Mouse (Mus musculus) spleen, postnatal 0 days (tissue): Measurements from ENCODE around the gene Gatd1. TPM values are rescaled to one million over a fixed set of nuclear protein-coding genes. Genes with fewer than 3 reads are reported as not detected.

Source experiments
- polyA plus RNA-seq: library from polyadenylated mRNA; unstranded; fragments of >200 nt; fragmentation: Nextera tagmentation; extraction: Ambion mirVana; gene quantifications from 2 replicates; pipeline ENCODE4 v1.2.1, GENCODE M21; 2015

Gene Gatd1
- 27.9 and 38.0 TPM in 2 replicates for polyA plus RNA-seq

DNA sequence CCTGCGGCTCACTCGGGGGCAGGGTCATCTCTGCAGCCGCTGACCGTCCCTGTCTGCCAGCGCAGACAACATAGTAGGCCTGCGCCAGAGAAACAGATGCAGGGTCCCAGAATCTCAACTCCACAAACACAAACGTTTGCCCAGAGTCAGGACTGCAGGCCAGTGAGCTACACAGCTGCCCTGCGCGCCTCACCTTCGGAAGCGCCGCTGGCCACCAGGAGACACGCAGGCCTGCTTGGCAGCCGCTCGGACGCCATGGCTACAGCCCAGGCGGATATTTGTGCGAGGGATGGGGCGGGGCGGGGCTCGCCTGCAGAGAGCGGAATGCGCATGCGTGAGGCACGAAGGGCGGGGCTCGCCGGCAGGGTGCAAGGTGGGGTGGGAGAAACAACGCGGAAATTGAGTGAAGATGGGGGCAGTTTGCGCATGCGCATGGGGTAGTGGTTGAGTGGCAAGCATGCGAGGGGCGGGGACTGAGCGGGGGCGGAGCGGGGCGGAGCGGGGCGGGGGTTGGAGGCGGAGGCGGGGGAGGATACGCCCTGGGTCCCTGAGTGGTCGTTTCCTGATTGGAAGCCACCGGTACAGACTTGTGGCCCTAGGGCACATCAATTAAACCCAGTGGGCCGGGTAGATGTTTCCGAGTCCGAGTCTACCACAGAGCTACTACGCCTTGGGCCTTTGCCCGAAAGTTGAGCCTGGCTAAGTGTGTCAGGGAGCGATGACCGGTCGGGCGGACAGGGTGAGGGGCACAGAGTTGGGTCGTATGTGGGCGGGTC, at the start of gene Gatd1:
TSS of gene Gatd1 (minus strand) at position 328 of the 776 bp plus-strand sequence.

GRCm38 (mm10) chr7:141460391-141461113, 46.6 kb upstream of the Gatd1 start, which contains the start of gene Cracr2b:
Gene Cracr2b (plus strand): TSS chr7:141461094.

GRCm38 (mm10) chr7:141454967-141455551, 41.1 kb upstream of the Gatd1 start, which contains the start of gene Pnpla2:
Gene Pnpla2 (plus strand): TSS chr7:141455198.

DNA sequence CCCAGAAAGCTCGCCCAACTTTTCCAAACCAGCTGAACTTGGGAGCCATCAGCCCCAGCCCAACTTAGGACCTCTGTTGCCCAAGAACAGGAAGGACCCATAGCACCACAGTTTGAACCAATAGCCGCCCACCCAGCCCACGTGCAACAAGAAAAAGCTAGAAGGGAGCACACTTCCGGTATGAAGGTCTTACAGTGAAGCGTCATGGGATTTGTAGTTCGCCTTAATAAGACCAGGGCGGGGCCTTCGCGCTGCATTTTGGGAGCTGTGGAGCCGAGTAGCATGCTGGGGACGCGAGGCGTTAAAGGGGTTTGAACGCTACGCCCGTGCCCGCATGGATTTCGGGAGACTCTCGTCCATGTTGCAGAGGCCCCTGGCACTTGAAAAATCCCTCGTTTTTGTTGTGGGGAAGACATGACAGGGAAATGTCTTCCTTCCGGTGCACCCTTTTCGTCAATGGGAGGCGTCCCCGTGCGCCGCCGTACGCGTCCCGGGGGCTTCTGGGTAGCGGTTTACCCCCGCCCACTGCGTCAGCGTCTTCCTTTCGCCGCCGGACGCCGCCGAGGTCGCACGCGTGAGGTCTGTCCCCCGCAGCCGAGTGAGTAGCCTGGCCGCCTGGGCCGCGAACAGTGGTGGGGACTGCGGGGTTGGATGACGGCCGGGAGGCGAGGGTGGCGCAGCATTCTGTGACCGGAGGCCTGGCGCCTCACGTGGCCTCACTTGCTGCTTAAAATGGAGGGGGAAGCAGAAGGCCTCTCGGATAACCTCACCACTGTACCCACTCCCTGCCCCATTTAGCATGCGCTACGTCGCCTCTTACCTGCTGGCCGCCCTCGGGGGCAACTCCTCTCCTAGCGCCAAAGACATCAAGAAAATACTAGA, 33.4 kb upstream of the Gatd1 start, which contains the start of gene Rplp2:
TSS of gene Rplp2 (plus strand) at position 261 of the 882 bp plus-strand sequence.

GRCm38 (mm10) chr7:141443828-141444237, 29.9 kb upstream of the Gatd1 start, which contains the start of gene Pidd1:
Gene Pidd1 (minus strand): TSS chr7:141444025.

GRCm38 (mm10) chr7:141437178-141438120, 23.5 kb upstream of the Gatd1 start, which contains the start of gene Slc25a22:
Gene Slc25a22 (minus strand): TSS chr7:141437892.

DNA sequence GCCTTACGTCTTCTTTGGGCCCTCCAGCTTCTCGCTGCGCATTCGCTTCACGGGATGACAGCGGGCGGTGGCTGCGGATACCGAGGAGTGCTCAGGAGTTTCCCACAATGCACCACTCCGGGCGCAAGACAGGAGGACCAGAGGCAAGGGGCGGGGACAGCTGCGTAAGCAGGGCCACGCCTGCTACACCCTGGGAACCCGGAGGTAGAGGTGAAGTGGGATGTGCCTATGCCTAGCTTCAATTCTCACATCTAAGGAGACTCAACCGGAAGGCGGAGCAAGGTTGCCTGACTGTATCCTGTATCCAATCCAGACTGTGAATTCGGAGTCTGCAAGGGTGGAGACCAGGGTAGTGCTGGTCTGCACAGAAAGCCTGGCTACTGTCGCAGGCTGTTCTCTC, 15.4 kb upstream of the Gatd1 start, which contains the start of gene Cend1:
TSS of gene Cend1 (minus strand) at position 182 of the 400 bp plus-strand sequence.

GRCm38 (mm10) chr7:141391625-141392551, 22.0 kb downstream of the Gatd1 start, which contains the start of gene Taldo1:
Gene Taldo1 (plus strand): TSS chr7:141392199.

Other genes with a start within 250 kb of the Gatd1 start
- gene Rnh1, start 241.3 kb downstream of the Gatd1 start, polyA plus RNA-seq = 61.3 and 72.7 TPM in 2 replicates
- gene Hras, start 220.1 kb downstream of the Gatd1 start, polyA plus RNA-seq = 62.2 and 63.7 TPM in 2 replicates
- 4.3 and 4.7 TPM in 2 replicates for gene Lrrc56, start 220.0 kb downstream of the Gatd1 start, polyA plus RNA-seq
- 0.22 and 0.33 TPM in 2 replicates for gene Lmntd2, start 200.1 kb downstream of the Gatd1 start, polyA plus RNA-seq
- gene Rassf7, start 198.3 kb downstream of the Gatd1 start, polyA plus RNA-seq = 9.9 and 12.2 TPM in 2 replicates
- gene Phrf1, start 185.4 kb downstream of the Gatd1 start, polyA plus RNA-seq = 32.7 and 37.2 TPM in 2 replicates
- gene Irf7, start 147.7 kb downstream of the Gatd1 start, polyA plus RNA-seq = 32.5 and 46.0 TPM in 2 replicates
- 0.07 and 0.11 TPM in 2 replicates for gene Cdhr5, start 137.3 kb downstream of the Gatd1 start, polyA plus RNA-seq
- 10.2 and 15.9 TPM in 2 replicates for gene Sct, start 135.0 kb downstream of the Gatd1 start, polyA plus RNA-seq
- gene Drd4, start 122.1 kb downstream of the Gatd1 start, polyA plus RNA-seq = 0.10 and 0.55 TPM in 2 replicates
- 26.7 and 31.4 TPM in 2 replicates for gene Deaf1, start 86.4 kb downstream of the Gatd1 start, polyA plus RNA-seq
- gene Tmem80, start 86.4 kb downstream of the Gatd1 start, polyA plus RNA-seq = 25.3 and 26.4 TPM in 2 replicates
- gene Eps8l2, start 75.3 kb downstream of the Gatd1 start, polyA plus RNA-seq = 1.6 and 2.0 TPM in 2 replicates
- 532 and 557 TPM in 2 replicates for gene Taldo1, start 21.9 kb downstream of the Gatd1 start, polyA plus RNA-seq
- gene Cend1, start 15.4 kb upstream of the Gatd1 start, polyA plus RNA-seq = 0.17 TPM in 1 of 2 replicates, not detected in the other
- gene Slc25a22, start 23.8 kb upstream of the Gatd1 start, polyA plus RNA-seq = 9.6 and 12.0 TPM in 2 replicates
- gene Pidd1, start 29.9 kb upstream of the Gatd1 start, polyA plus RNA-seq = 11.9 and 14.1 TPM in 2 replicates
- gene Rplp2, start 33.2 kb upstream of the Gatd1 start, polyA plus RNA-seq = 1,725 and 1,765 TPM in 2 replicates
- gene Pnpla2, start 41.1 kb upstream of the Gatd1 start, polyA plus RNA-seq = 23.6 and 27.5 TPM in 2 replicates
- gene Cracr2b, start 47.0 kb upstream of the Gatd1 start, polyA plus RNA-seq = 12.7 and 15.8 TPM in 2 replicates
- 9.2 and 10.5 TPM in 2 replicates for gene Cd151, start 53.3 kb upstream of the Gatd1 start, polyA plus RNA-seq
- 56.8 and 65.1 TPM in 2 replicates for gene Polr2l, start 61.0 kb upstream of the Gatd1 start, polyA plus RNA-seq
- 65.7 and 84.5 TPM in 2 replicates for gene Tspan4, start 61.1 kb upstream of the Gatd1 start, polyA plus RNA-seq
- 14.0 and 14.6 TPM in 2 replicates for gene Chid1, start 125.7 kb upstream of the Gatd1 start, polyA plus RNA-seq
- 49.8 and 51.2 TPM in 2 replicates for gene Ap2a2, start 148.0 kb upstream of the Gatd1 start, polyA plus RNA-seq
- 6.2 and 7.0 TPM in 2 replicates for gene Muc6, start 241.2 kb upstream of the Gatd1 start, polyA plus RNA-seq